Mouse (Mus musculus) embryonic facial prominence, embryonic 12.5 days (tissue): Measurements from ENCODE around the gene Mt2. TPM values are rescaled to one million over a fixed set of nuclear protein-coding genes. Genes with fewer than 3 reads are reported as not detected.
A peak's percentile ranks its signal among the peaks of the same experiment; 100 is the strongest.

Experiments
- ATAC-seq: fragments of 200-750 bp; cut with Nextera tagmentation; 2 replicates; pipeline ENCODE4 v1.8.0; 2017; ENCODE audit not compliant: insufficient number of reproducible peaks, insufficient read depth, low FRiP score, low TSS enrichment
- H3K27ac ChIP-seq: fragments of 300-500 bp; sonication (generic); 2 replicates; pipeline ENCODE4 v1.5.1; 2016; ENCODE audit warnings: mild to moderate bottlenecking
- H3K27me3 ChIP-seq: fragments of 300-500 bp; sonication (generic); 2 replicates; pipeline ENCODE4 v1.6.1; 2016; ENCODE audit warnings: mild to moderate bottlenecking, moderate library complexity
- H3K36me3 ChIP-seq: fragments of 300-500 bp; sonication (generic); 2 replicates; pipeline ENCODE4 v1.6.1; 2016; ENCODE audit warnings: mild to moderate bottlenecking
- H3K4me1 ChIP-seq: fragments of 300-500 bp; sonication (generic); 2 replicates; pipeline ENCODE4 v1.6.1; 2016
- H3K4me2 ChIP-seq: fragments of 300-500 bp; sonication (generic); replicated peaks from 2 replicates; pipeline ENCODE4 v1.6.1; 2016; ENCODE audit warnings: mild to moderate bottlenecking, moderate library complexity
- H3K4me3 ChIP-seq: fragments of 300-500 bp; sonication (generic); 2 replicates; pipeline ENCODE4 v1.5.1; 2016; ENCODE audit warnings: mild to moderate bottlenecking
- H3K9ac ChIP-seq: fragments of 300-500 bp; sonication (generic); 2 replicates; pipeline ENCODE4 v1.6.1; 2016; ENCODE audit warnings: mild to moderate bottlenecking, moderate library complexity
- H3K9me3 ChIP-seq: fragments of 300-500 bp; sonication (generic); 2 replicates; pipeline ENCODE4 v1.6.1; 2016; ENCODE audit warnings: mild to moderate bottlenecking, moderate library complexity
- WGBS: fragments of 180-500 bp; shearing (Covaris S2); methylation state at CpG from one replicate; pipeline ENCODE4 v1.1.7; 2016; 5-methylcytosine and 5-hydroxymethylcytosine counted together
- polyA plus RNA-seq: library from polyadenylated mRNA; unstranded; fragments of >200 nt; fragmentation: Nextera tagmentation; extraction: Ambion mirVana; gene quantifications from 2 replicates; pipeline ENCODE4 v1.2.1, GENCODE M21; 2016

Gene Mt2
- polyA plus RNA-seq, 1 experiment from 2014 or later, result 37.7 TPM

DNA sequence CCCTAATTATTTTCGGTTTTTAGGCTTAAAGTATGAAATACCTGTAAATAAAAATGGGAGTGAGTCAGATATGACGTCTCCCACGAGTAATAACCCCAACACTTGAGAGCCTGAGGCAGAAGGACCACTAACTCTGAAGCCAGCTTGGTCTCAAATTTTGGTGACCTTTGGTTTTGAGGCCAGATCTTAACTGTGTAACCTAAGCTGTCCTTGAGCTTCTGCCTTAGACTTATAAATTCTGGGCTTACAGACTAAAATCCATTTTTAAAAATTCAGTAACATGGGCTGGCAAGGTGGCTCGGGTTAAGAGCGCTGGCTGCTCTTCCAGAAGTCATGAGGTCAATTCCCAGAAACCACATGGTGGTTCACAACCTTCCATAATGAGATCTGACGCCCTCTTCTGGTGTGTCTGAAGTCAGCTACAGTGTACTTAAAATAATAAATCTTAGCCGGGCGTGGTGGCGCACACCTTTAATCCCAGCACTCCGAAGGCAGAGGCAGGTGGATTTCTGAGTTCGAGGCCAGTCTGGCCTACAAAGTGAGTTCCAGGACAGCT, 1.5 kb downstream of the Mt2 start:
- H3K27ac ChIP-seq, result no peak overlapping the region
- ATAC-seq, result no peak
- H3K9me3 ChIP-seq, result no peaks in the 10 kb centered on the region
- 39% methylated on average over 11 of the region's 11 CpGs for WGBS
- peaks cover 95% of the 10 kb centered on the region for H3K27me3 ChIP-seq
- no peak overlapping the region; the same call in 1 of the 2 replicates for H3K4me2 ChIP-seq
- no peak overlapping the region for H3K9ac ChIP-seq
- H3K4me1 ChIP-seq, result peaks cover 16% of the 10 kb centered on the region; the same call in 1 of the 2 replicates
- H3K36me3 ChIP-seq, result no peaks in the 10 kb centered on the region
- no peak overlapping the region for H3K4me3 ChIP-seq

DNA sequence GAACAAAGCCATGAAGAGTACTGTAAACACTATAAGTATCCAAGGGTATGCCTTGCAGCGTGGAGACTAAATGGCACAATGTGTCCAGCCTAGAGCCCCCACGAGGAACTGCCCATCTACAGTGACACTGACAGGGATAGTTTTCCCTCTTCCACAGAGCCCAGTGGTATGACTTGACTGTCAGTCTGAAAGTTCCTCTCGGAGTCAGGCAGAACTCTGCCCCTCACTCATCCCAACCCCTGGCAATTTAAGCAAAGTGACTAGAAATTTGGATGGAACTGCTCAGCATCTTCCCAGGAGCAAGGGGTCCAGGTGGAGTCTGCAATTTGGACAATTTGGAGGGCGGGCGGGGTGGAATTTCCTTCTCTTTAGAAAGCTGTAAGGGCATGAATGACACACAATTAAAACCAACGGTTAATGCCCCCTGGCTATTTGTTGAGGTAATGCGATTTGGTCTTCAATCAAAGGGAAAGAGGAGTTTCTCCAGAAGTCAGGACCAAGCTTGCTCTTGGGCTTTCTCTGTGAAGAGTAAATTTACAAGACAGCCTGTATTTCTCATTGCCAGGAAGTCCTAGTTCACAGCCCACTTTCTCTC, 2.3 kb downstream of the Mt2 start:
- Histone ChIP-seq H3K4me3 (no peak overlapping the region), H3K4me2 (no peak overlapping the region), H3K27ac (no peak overlapping the region), H3K4me1 (peaks cover 23% of the 10 kb centered on the region), H3K9ac (no peak overlapping the region), H3K36me3 (no peaks in the 10 kb centered on the region), H3K9me3 (no peaks in the 10 kb centered on the region), H3K27me3 (peaks cover 97% of the 10 kb centered on the region)
- ATAC-seq, result no peak
- WGBS, result 22% methylated on average over 7 of the region's 7 CpGs

DNA sequence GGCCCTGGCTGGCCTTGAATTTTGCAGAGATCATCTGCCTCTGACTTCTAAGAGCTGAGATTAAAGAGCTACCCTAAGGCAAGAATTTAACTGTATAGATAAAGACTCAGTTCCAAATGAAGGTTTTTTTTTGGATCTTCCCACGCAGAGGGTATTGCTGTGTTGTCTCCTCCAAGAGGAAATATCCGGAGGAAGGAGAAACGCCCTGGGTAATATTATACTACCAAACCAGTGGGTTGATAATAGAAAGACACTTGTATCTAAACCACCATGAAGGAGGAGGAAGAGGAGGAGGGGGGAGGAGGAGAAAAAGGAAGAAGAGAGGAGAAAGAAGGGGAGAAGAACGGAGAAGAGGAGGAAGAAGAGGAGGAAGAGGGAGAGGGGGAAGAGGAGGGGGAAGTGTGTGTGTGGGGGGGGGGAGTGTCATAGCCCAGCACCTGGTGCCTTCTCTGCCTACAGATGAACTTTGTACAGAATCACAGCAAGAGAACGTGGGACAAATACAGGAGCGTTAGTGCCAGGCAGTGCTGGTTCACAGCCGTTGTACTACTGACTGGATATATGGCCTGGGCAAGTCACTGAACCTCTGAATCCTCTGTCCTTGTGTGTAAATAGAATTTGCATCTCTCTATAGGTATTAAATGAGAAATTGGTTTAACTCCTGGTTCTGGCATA, 5.4 kb downstream of the Mt2 start:
- Histone ChIP-seq H3K4me3 (no peak overlapping the region), H3K9ac (no peak overlapping the region), H3K27me3 (peaks cover 94% of the 10 kb centered on the region), H3K36me3 (no peaks in the 10 kb centered on the region), H3K4me1 (peaks cover 17% of the 10 kb centered on the region), H3K4me2 (no peak overlapping the region), H3K9me3 (no peaks in the 10 kb centered on the region), H3K27ac (no peak overlapping the region)
- 54% methylated on average over 7 of the region's 7 CpGs for WGBS
- no peak for ATAC-seq

DNA sequence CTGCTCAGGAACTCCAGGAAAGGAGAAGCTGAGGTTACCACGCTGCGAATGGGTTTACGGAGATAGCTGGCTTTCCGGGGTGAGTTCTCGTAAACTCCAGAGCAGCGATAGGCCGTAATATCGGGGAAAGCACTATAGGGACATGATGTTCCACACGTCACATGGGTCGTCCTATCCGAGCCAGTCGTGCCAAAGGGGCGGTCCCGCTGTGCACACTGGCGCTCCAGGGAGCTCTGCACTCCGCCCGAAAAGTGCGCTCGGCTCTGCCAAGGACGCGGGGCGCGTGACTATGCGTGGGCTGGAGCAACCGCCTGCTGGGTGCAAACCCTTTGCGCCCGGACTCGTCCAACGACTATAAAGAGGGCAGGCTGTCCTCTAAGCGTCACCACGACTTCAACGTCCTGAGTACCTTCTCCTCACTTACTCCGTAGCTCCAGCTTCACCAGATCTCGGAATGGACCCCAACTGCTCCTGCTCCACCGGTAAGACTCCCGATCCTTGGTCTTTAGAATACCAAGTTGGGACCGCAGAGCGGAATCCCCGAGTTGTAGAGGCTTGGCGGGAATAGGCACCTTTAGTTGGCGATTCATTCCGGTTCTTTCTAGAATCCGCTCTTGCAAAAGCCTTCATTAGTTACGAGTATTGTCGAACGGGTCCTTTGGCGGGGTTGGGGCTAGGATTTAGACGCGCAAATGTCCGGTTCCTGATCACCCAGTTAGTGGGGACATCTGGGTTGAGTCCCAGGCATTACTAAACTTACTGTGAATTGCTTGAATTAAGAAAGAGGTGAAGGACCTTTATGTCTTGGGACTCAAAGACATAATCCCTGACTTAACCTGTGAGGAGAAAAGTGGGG, 6.6 kb downstream of the Mt2 start, which contains the start of gene Mt1:
TSS of gene Mt1 (plus strand) at position 226 of the 856 bp plus-strand sequence.
- peaks cover 14% of the 10 kb centered on the region for H3K4me1 ChIP-seq
- peaks cover 94% of the 10 kb centered on the region for H3K27me3 ChIP-seq
- ATAC-seq, result peak; percentile 75; the same call in 1 of the 2 replicates
- peak within 1 kb of the TSS; percentile 75 for H3K4me2 ChIP-seq
- no peaks in the 10 kb centered on the region for H3K9me3 ChIP-seq
- no peaks in the 10 kb centered on the region for H3K36me3 ChIP-seq
- WGBS, result under 1% methylated on average over 50 of the region's 50 CpGs
- H3K4me3 ChIP-seq, result peak within 1 kb of the TSS; percentile 44
- no peak within 1 kb of the TSS for H3K27ac ChIP-seq
- peak within 1 kb of the TSS; percentile 42 for H3K9ac ChIP-seq

DNA sequence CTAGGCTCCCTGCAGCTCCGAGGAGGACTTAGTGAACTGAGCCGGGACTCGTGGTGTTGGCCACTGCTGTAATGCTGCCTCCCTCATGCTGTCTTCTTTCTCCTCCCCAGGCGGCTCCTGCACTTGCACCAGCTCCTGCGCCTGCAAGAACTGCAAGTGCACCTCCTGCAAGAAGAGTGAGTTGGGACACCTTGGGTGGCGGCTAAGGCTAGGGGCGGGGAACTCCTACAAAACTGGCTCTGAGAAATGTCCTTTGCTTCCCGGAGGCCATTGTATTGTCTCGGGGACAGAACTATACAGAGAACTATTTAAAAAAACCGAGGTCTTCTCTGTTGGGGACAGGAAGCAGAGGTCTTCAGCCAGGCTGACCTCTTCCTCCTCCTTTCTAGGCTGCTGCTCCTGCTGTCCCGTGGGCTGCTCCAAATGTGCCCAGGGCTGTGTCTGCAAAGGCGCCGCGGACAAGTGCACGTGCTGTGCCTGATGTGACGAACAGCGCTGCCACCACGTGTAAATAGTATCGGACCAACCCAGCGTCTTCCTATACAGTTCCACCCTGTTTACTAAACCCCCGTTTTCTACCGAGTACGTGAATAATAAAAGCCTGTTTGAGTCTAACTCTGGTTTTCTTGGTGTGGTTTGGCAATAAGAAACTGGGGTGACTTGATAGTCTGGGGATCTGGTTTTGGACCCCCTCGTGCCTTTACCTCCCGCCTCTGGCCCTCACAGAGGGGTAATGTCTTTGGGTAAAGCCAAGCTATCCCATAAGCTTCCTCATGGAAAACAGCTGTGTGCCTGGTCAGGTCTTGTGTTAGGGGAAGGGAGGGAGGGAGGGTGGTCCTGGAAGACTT, 7.5 kb downstream of the Mt2 start:
- Histone ChIP-seq H3K4me3 (peak overlapping the region; percentile 44), H3K27ac (no peak overlapping the region), H3K4me2 (peak overlapping the region; percentile 75), H3K36me3 (no peaks in the 10 kb centered on the region), H3K27me3 (peaks cover 93% of the 10 kb centered on the region), H3K9me3 (no peaks in the 10 kb centered on the region), H3K9ac (no peak overlapping the region), H3K4me1 (peaks cover 17% of the 10 kb centered on the region)
- 3% methylated on average over 25 of the region's 25 CpGs for WGBS
- ATAC-seq, result no peak

DNA sequence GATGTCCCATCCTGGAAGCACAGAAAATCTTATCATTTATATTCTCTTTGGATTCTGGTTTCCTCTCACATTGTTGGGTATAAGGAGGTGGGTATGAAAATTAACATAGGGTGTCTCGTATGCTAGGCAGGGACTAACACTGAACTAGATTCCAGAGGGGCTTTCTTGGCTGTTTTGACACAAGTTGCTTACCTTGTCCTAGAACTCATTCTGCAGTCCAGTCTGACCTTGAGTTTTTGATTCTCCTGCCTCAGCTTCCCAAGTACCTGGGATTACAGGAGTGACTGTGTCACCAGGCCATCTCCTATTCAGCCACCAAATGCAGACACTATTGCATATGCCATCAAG, 8.1 kb downstream of the Mt2 start:
- H3K9ac ChIP-seq, result no peak overlapping the region
- no peak overlapping the region for H3K27ac ChIP-seq
- no peak overlapping the region for H3K4me3 ChIP-seq
- H3K36me3 ChIP-seq, result no peaks in the 10 kb centered on the region
- WGBS, result 74% methylated on average over 1 of the region's 1 CpGs
- H3K4me2 ChIP-seq, result 0 out of 2 replicates have a peak overlapping the region, but pooled peaks have one; percentile 75
- no peaks in the 10 kb centered on the region for H3K9me3 ChIP-seq
- H3K27me3 ChIP-seq, result peaks cover 92% of the 10 kb centered on the region
- ATAC-seq, result no peak
- peaks cover 17% of the 10 kb centered on the region for H3K4me1 ChIP-seq

DNA sequence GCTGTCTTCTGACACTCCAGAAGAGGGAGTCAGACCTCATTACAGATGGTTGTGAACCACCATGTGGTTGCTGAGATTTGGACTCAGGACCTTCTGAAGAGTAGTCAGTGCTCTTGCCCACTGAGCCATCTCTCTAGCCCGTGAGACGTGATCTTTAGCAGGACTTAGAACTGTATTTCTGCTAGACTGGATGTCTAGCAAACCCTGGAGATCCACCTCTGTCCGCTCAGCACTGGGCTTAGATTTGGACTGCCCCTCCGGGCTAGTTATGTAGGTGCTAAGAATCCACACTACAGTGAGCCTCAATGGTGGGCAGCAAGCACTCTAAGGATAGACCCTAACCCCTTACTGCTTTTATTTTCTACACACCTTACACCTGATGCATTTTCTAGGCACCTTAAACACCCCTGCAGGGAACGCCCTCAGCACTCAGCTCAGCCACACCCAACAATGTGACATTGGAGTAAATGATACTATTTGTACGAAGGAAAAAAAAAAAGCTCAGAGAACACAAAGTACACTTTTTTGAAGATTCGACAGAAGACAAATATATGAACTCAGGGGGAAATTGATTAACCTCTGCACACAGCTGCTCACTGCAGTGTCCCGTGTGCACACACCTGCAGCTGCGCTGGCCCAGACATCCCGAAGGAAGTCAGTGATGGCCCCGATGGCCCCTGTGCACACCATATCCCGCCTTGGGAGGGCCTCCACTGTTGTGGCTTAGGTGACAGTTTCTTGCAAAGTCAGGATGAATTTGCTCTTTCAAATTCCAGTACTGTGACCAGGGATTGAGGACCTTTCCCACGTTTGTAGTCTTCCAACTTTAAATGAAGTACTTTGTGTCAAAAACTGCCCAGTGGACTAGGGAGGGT, 9.8 kb downstream of the Mt2 start:
- no peak for ATAC-seq
- Histone ChIP-seq H3K4me1 (peaks cover 25% of the 10 kb centered on the region), H3K4me2 (peak overlapping the region; percentile 42), H3K36me3 (no peaks in the 10 kb centered on the region), H3K9me3 (no peaks in the 10 kb centered on the region), H3K4me3 (no peak overlapping the region), H3K27ac (no peak overlapping the region), H3K27me3 (peaks cover 93% of the 10 kb centered on the region), H3K9ac (no peak overlapping the region)
- WGBS, result 62% methylated on average over 13 of the region's 13 CpGs

DNA sequence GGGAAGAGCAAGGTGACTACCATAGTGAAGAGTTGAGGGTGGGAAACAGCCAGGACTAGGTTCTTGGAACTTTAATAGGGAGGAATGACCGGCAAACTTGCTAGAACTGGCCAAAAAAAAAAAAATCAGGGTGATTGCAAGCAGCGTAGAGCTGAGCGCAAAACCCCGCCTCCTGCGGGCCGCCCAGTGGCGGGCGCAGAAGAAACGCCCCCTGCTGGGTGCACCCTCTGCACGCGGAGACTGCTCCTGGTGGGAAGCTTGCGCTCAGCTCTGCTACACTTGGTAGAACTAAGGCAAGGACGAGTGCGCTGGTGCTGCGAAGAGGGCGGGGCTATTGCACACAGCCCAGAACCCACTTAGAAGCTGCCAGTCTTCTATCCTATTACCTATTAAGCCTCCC, 10.7 kb downstream of the Mt2 start:
- H3K4me2 ChIP-seq, result peak overlapping the region; percentile 42
- ATAC-seq, result peak; percentile 43; the same call in 1 of the 2 replicates
- peaks cover 29% of the 10 kb centered on the region for H3K4me1 ChIP-seq
- 0 out of 2 replicates have a peak overlapping the region, but pooled peaks have one; percentile 13 for H3K27ac ChIP-seq
- peak overlapping the region; percentile 18 for H3K4me3 ChIP-seq
- H3K36me3 ChIP-seq, result no peaks in the 10 kb centered on the region
- no peak overlapping the region for H3K9ac ChIP-seq
- H3K9me3 ChIP-seq, result no peaks in the 10 kb centered on the region
- WGBS, result under 1% methylated on average over 16 of the region's 16 CpGs
- peaks cover 91% of the 10 kb centered on the region for H3K27me3 ChIP-seq

DNA sequence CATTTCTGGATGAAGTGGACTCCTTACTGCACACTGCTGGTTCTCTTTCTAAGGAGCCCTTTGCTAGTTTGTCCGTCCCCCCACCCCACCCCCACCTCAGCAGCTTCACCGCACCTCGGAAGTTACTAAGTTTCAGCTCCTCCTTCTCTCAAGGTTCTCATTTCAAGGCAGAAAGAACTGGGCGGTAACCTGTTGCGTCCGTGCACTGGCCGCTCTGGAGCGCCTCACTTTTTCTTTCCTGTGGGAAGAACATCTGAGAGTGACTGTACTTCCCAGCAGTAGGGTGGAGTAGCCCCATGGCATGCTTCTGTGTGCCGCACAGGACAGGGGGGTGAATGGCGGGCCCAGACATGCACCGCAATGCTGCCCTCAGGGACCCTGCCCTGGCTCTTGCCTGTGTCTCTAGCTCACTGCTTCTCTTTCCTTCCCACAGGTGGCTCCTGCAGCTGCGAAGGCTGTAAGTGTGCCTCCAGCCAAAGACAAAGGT, 11.9 kb downstream of the Mt2 start:
- Histone ChIP-seq H3K27ac (no peak overlapping the region), H3K9ac (no peak overlapping the region), H3K4me1 (peaks cover 25% of the 10 kb centered on the region), H3K9me3 (no peaks in the 10 kb centered on the region), H3K4me2 (no peak overlapping the region), H3K4me3 (no peak overlapping the region), H3K36me3 (no peaks in the 10 kb centered on the region), H3K27me3 (peaks cover 78% of the 10 kb centered on the region)
- 14% methylated on average over 12 of the region's 12 CpGs for WGBS
- ATAC-seq, result no peak

DNA sequence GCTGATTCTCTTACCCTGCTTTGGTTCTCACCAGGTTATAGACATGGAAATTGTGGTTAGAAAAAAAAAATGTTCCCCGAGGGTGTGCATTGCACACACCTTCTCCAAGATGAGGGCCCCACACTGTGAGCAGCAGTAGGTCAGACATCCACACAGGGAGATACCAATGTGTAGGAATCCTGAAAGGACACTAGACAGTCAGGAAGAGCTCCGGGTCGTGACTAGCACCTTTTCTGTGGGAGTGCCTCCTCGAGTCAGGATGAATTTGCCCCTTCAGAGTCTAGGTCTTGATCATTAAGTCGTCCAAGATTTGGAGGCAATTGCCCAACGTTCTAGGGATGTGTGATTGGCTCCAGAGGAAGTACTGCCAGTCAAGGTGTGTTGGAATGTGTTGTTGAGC, 13.3 kb downstream of the Mt2 start:
- Histone ChIP-seq H3K4me3 (no peak overlapping the region), H3K9ac (no peak overlapping the region), H3K36me3 (no peaks in the 10 kb centered on the region), H3K4me1 (peaks cover 20% of the 10 kb centered on the region), H3K27ac (no peak overlapping the region), H3K4me2 (no peak overlapping the region), H3K27me3 (peaks cover 64% of the 10 kb centered on the region), H3K9me3 (no peaks in the 10 kb centered on the region)
- 64% methylated on average over 6 of the region's 6 CpGs for WGBS
- no peak for ATAC-seq
